Mouse (Mus musculus) embryonic facial prominence, embryonic 15.5 days (tissue): ENCODE measurements at regions not wholly inside any gene's neighbourhood (a gene's known extent, or its start where the extent isn't known, plus 50 kb on each side); places are given as distances from the start of the nearest gene placed in this dataset.
A peak's percentile ranks its signal among the peaks of the same experiment; 100 is the strongest.

Experiments used
- ATAC-seq: fragments of 200-750 bp; cut with Nextera tagmentation; 2 replicates; pipeline ENCODE4 v1.8.0; 2017; ENCODE audit warnings: low read depth, moderate TSS enrichment; ENCODE audit not compliant: insufficient number of reproducible peaks, low FRiP score, low TSS enrichment
- H3K27ac ChIP-seq: fragments of 300-500 bp; sonication (generic); replicated peaks from 2 replicates; pipeline ENCODE4 v1.5.1; 2015; ENCODE audit warnings: mild to moderate bottlenecking, inconsistent platforms
- H3K27me3 ChIP-seq: fragments of 300-500 bp; sonication (generic); 2 replicates; pipeline ENCODE4 v1.6.1; 2015; ENCODE audit warnings: inconsistent platforms
- H3K36me3 ChIP-seq: fragments of 300-500 bp; sonication (generic); 2 replicates; pipeline ENCODE4 v1.6.1; 2015; ENCODE audit warnings: mild to moderate bottlenecking, inconsistent platforms
- H3K4me1 ChIP-seq: fragments of 300-500 bp; sonication (generic); 2 replicates; pipeline ENCODE4 v1.6.1; 2015; ENCODE audit warnings: inconsistent platforms
- H3K4me2 ChIP-seq: fragments of 300-500 bp; sonication (generic); replicated peaks from 2 replicates; pipeline ENCODE4 v1.6.1; 2015; ENCODE audit warnings: mild to moderate bottlenecking, inconsistent platforms
- H3K4me3 ChIP-seq: fragments of 300-500 bp; sonication (generic); replicated peaks from 2 replicates; pipeline ENCODE4 v1.5.1; 2015; ENCODE audit warnings: mild to moderate bottlenecking, inconsistent platforms
- H3K9ac ChIP-seq: fragments of 300-500 bp; sonication (generic); 2 replicates; pipeline ENCODE4 v1.6.1; 2015; ENCODE audit warnings: inconsistent platforms
- H3K9me3 ChIP-seq: fragments of 300-500 bp; sonication (generic); replicated peaks from 2 replicates; pipeline ENCODE4 v1.6.1; 2016; ENCODE audit warnings: inconsistent platforms
- WGBS: fragments of 180-500 bp; shearing (Covaris S2); methylation state at CpG from one replicate; pipeline ENCODE4 v1.1.7; 2015; 5-methylcytosine and 5-hydroxymethylcytosine counted together

- Histone ChIP-seq H3K9ac (no peak overlapping the region), H3K4me2 (no peak overlapping the region), H3K27ac (no peak overlapping the region), H3K9me3 (no peaks in the 10 kb centered on the region), H3K36me3 (no peaks in the 10 kb centered on the region), H3K4me1 (no peaks in the 10 kb centered on the region), H3K4me3 (no peak overlapping the region), H3K27me3 (no peaks in the 10 kb centered on the region; the same call in 1 of the 2 replicates)
- ATAC-seq, result no peak
- WGBS, result 65% methylated on average over 8 of the region's 8 CpGs
Observed at GRCm38 (mm10) chr4:47630006-47630405, 155.5 kb downstream of the Sec61b start.

- Histone ChIP-seq H3K4me3 (no peak overlapping the region), H3K27ac (no peak overlapping the region), H3K36me3 (no peaks in the 10 kb centered on the region), H3K9ac (no peak overlapping the region), H3K27me3 (no peaks in the 10 kb centered on the region; the same call in 1 of the 2 replicates), H3K9me3 (no peaks in the 10 kb centered on the region), H3K4me2 (no peak overlapping the region), H3K4me1 (no peaks in the 10 kb centered on the region)
- 47% methylated on average over 1 of the region's 1 CpGs for WGBS
- no peak for ATAC-seq
Observed at GRCm38 (mm10) chr4:47630427-47630826, 156.0 kb downstream of the Sec61b start.

DNA sequence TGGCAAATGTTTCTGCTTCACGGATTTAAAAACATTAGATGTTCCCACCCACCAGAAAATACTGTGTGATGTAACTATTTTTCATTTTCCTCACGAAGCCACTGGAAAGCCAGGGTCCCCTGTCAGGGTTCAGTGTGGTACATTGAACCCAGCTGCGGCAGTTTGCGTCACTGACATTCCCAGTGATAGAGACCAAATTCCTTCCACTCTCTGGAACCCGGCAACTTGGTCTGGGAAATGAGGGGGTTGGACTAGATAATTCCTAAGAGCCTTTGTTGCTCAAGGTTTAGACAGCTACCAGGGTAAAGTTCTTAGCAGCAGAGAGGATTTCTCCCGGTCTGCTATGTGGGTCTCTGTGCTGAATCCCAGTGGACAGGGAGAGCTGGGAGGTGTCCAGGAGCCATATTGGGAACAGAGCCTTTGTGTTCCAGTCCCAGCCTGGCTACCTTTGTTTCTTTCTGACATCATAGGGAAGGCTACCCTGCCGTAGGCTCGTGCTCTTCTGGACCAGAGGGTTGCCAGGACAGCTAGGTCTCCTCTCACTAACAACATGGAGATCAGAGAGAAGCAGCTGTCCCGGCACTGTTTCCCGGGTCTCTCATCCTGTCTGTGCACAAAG lies 164.5 kb downstream of the Sec61b start:
- no peak overlapping the region for H3K4me3 ChIP-seq
- H3K4me1 ChIP-seq, result no peaks in the 10 kb centered on the region
- ATAC-seq, result no peak
- no peak overlapping the region for H3K9ac ChIP-seq
- H3K27ac ChIP-seq, result no peak overlapping the region
- no peaks in the 10 kb centered on the region for H3K36me3 ChIP-seq
- H3K27me3 ChIP-seq, result no peaks in the 10 kb centered on the region
- no peak overlapping the region for H3K4me2 ChIP-seq
- H3K9me3 ChIP-seq, result no peaks in the 10 kb centered on the region
- WGBS, result 55% methylated on average over 10 of the region's 10 CpGs

GRCm38 (mm10) chr4:47645093-47645492 lies 170.6 kb downstream of the Sec61b start:
- WGBS, result 64% methylated on average over 1 of the region's 1 CpGs
- Histone ChIP-seq H3K9me3 (no peaks in the 10 kb centered on the region), H3K4me2 (no peak overlapping the region), H3K27ac (no peak overlapping the region), H3K36me3 (no peaks in the 10 kb centered on the region), H3K4me1 (no peaks in the 10 kb centered on the region), H3K27me3 (no peaks in the 10 kb centered on the region), H3K9ac (no peak overlapping the region), H3K4me3 (no peak overlapping the region)
- ATAC-seq, result peak; percentile 63; the same call in 1 of the 2 replicates

DNA sequence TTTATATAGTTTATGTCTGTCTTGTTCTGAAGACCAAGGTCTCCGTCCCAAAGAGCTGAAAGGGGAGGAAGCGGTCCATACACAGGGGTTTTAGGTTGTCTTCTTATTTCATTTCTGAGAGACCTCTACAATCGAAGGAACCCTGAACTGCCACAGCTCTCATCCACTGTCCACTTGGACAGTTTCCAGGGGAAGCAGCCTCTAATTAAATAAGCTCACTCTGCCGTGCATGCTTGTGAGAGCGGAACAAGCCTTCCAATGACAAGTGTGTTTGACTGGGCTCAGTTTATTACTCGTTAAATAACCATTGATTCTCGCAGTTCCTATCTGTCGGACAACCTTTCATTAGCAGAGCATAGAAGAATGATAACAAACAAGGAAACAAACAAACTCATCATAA lies 174.2 kb downstream of the Sec61b start:
- Histone ChIP-seq H3K9me3 (no peaks in the 10 kb centered on the region), H3K27me3 (no peaks in the 10 kb centered on the region), H3K27ac (no peak overlapping the region), H3K36me3 (no peaks in the 10 kb centered on the region), H3K9ac (no peak overlapping the region), H3K4me2 (no peak overlapping the region), H3K4me3 (no peak overlapping the region), H3K4me1 (0 out of 2 replicates have a peak, but pooled peaks cover 6% of the 10 kb centered on the region)
- WGBS, result 79% methylated on average over 8 of the region's 8 CpGs
- no peak for ATAC-seq

GRCm38 (mm10) chr4:47649951-47650350 lies 175.5 kb downstream of the Sec61b start:
- Histone ChIP-seq H3K9ac (no peak overlapping the region), H3K36me3 (no peaks in the 10 kb centered on the region), H3K4me3 (no peak overlapping the region), H3K27me3 (no peaks in the 10 kb centered on the region), H3K9me3 (no peaks in the 10 kb centered on the region), H3K4me1 (0 out of 2 replicates have a peak, but pooled peaks cover 6% of the 10 kb centered on the region), H3K27ac (no peak overlapping the region), H3K4me2 (no peak overlapping the region)
- ATAC-seq, result no peak
- WGBS, result 77% methylated on average over 3 of the region's 3 CpGs

- Histone ChIP-seq H3K27ac (no peak overlapping the region), H3K27me3 (no peaks in the 10 kb centered on the region), H3K9me3 (no peaks in the 10 kb centered on the region), H3K4me3 (no peak overlapping the region), H3K4me1 (0 out of 2 replicates have a peak, but pooled peaks cover 6% of the 10 kb centered on the region), H3K9ac (no peak overlapping the region), H3K36me3 (no peaks in the 10 kb centered on the region), H3K4me2 (peak overlapping the region; percentile 24)
- WGBS, result 41% methylated on average over 10 of the region's 10 CpGs
- ATAC-seq, result no peak
Observed at GRCm38 (mm10) chr4:47651521-47651920, 177.1 kb downstream of the Sec61b start.

GRCm38 (mm10) chr4:47653143-47653542 lies 178.7 kb downstream of the Sec61b start:
- ATAC-seq, result no peak
- no peak overlapping the region for H3K4me3 ChIP-seq
- no peak overlapping the region for H3K27ac ChIP-seq
- 77% methylated on average over 2 of the region's 2 CpGs for WGBS
- H3K27me3 ChIP-seq, result no peaks in the 10 kb centered on the region
- 0 out of 2 replicates have a peak, but pooled peaks cover 6% of the 10 kb centered on the region for H3K4me1 ChIP-seq
- H3K4me2 ChIP-seq, result no peak overlapping the region
- no peaks in the 10 kb centered on the region for H3K36me3 ChIP-seq
- no peaks in the 10 kb centered on the region for H3K9me3 ChIP-seq
- no peak overlapping the region for H3K9ac ChIP-seq

GRCm38 (mm10) chr4:47669519-47669918 lies 195.1 kb downstream of the Sec61b start:
- Histone ChIP-seq H3K27me3 (no peaks in the 10 kb centered on the region; the same call in 1 of the 2 replicates), H3K36me3 (no peaks in the 10 kb centered on the region), H3K9ac (no peak overlapping the region), H3K27ac (no peak overlapping the region), H3K4me1 (no peaks in the 10 kb centered on the region), H3K9me3 (no peaks in the 10 kb centered on the region), H3K4me2 (no peak overlapping the region), H3K4me3 (no peak overlapping the region)
- WGBS, result 53% methylated on average over 5 of the region's 5 CpGs
- ATAC-seq, result no peak

- Histone ChIP-seq H3K27me3 (no peaks in the 10 kb centered on the region; the same call in 1 of the 2 replicates), H3K4me1 (no peaks in the 10 kb centered on the region), H3K9ac (no peak overlapping the region), H3K4me3 (no peak overlapping the region), H3K9me3 (no peaks in the 10 kb centered on the region), H3K36me3 (no peaks in the 10 kb centered on the region), H3K4me2 (no peak overlapping the region), H3K27ac (no peak overlapping the region)
- 56% methylated on average over 3 of the region's 3 CpGs for WGBS
- ATAC-seq, result 0 out of 2 replicates have a peak, but pooled peaks have one; percentile 34
Observed at GRCm38 (mm10) chr4:47670476-47670875, 196.0 kb downstream of the Sec61b start.

DNA sequence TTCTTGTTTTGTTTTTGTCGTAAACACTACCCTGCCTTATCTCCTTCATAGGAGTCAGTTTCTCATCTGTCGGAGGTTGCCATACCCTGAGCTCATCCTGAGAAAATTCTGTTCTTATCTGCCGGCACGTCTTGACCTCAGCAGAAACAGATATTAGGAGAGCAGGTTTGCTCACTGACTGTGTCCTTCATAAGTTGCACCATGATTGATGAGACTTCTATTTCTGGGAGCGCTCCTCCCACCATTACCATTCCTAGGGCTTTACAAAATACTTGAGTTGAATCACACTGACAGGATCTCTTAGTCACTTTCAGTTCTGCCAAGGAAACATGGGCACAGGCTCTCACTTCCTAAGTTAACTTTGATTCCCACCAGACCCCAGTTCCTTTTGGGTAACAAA lies 196.9 kb downstream of the Sec61b start:
- no peak overlapping the region for H3K27ac ChIP-seq
- H3K9ac ChIP-seq, result no peak overlapping the region
- no peaks in the 10 kb centered on the region for H3K4me1 ChIP-seq
- no peak overlapping the region for H3K4me2 ChIP-seq
- H3K4me3 ChIP-seq, result no peak overlapping the region
- no peaks in the 10 kb centered on the region for H3K36me3 ChIP-seq
- 95% methylated on average over 5 of the region's 5 CpGs for WGBS
- ATAC-seq, result no peak
- no peaks in the 10 kb centered on the region for H3K9me3 ChIP-seq
- H3K27me3 ChIP-seq, result no peaks in the 10 kb centered on the region; the same call in 1 of the 2 replicates

DNA sequence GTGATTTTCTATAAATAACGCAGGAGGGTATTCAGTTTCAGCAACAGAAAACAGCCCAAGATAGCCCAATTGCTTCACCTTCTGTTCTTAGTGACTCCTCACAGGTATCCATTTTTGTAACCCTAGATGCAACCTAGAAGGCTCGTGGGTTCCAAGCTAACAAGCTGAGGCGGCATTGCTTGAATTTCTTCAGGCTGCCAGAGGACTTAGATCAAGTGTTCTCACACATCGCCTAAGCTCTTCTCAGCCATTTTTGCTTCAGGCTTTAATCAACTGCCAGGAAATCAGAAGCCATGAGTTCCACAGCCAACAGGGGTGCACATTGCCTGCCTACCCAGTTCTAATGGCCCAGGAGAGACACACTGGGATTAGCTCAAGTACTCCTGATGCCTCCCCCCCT lies 206.7 kb downstream of the Sec61b start:
- H3K9me3 ChIP-seq, result no peaks in the 10 kb centered on the region
- H3K9ac ChIP-seq, result no peak overlapping the region
- no peaks in the 10 kb centered on the region for H3K36me3 ChIP-seq
- ATAC-seq, result no peak
- 72% methylated on average over 4 of the region's 4 CpGs for WGBS
- H3K4me1 ChIP-seq, result no peaks in the 10 kb centered on the region
- no peak overlapping the region for H3K4me2 ChIP-seq
- no peak overlapping the region for H3K27ac ChIP-seq
- H3K4me3 ChIP-seq, result no peak overlapping the region
- H3K27me3 ChIP-seq, result no peaks in the 10 kb centered on the region
